Mouse (Mus musculus): ENCODE measurements at regions not wholly inside any gene's neighbourhood (a gene's known extent, or its start where the extent isn't known, plus 50 kb on each side); places are given as distances from the start of the nearest gene placed in this dataset.

DNA sequence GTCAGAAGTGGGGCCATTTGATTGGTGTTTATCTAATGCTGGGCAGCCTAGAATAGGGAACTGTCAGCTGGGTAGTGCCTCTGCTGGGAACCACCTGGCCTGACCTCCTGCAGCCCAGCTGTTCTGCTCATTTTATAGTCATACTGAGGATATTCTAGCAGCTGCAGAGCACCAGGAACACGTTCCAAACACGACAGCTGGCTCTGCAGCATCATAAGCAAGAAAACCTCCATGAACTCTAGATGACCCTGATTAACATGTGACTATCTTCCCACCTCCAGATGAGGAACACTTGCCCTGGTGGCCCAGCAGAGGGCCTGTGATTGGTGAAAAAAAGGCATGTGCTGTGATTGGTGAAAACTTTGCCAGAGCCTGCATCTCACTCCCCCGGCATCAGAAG lies 210.6 kb upstream of the Ano5 start:
- no peak for DNase-seq (ENCODE audit: low spot score)

DNA sequence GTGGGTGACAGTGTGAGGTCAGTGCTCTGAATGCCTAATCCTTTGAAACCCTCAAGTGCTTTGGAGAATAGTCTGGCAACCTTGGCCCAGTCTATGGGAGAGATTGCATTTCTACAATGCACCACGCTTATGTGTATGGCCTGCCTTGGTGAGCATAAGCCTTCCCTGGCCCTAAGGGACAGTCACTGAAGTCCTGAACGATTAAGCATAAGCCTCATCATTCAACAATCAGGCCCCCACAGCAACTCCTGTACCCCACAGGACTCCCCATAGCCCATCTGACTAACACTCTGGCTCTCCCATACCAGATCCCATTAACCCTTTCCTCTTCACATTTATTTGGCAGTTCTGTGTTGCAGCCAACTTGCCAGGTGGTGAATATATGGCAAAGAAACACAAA lies 203.1 kb upstream of the Ano5 start:
- DNase-seq (ENCODE audit: low spot score), result no peak

DNA sequence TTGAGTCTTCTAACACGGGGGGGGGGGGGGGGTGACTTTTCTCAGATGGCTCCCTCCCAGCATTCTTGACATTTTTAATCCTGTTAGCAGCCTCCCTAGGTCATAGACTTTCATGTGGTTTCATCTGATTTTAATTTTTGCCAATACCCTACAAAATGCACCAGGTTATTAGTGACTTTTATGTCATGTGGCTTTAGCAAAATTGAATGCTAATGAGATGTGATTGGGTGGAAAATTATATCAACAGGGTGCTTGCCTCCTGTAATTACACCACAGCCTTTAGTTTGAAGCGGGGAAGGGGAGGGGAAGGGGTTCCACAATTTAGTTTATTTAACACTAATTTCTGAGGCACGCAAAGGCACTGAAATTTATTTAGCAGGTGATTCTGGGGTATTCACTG lies 200.6 kb upstream of the Ano5 start:
- DNase-seq (ENCODE audit: low spot score), result no peak

DNA sequence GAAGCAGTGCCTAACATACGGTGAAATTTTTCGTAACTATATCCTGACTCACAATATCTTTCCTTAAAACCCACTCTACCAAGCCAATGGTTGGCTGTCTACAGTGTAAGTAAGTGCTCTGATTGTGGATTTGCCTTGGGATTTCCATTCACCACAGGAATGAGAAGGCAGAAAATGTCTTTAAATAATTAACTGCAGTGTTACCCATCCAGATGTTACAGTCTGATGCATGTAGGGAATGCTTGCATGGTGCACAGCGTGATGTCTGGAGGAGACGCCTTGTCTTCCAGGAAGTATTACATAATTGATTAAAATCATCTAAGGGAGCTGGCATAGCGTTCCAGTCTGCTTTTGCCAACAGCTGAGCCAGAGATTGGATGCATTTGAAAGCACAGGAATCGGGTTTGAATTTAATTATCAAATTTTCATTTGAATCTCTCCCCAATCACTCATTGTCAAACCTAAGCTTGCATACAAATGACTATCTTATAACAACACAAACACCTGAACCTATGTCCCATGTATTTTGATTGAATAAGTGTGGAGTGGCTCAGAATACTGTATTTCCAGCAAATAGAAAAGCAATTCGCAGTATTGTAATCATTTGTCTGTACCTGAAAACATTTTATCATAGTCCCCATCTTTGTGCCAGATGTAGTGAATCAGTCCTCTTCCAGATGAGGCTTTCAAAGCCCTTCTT lies 170.8 kb upstream of the Ano5 start:
- no peak for DNase-seq (ENCODE audit: low spot score)

DNA sequence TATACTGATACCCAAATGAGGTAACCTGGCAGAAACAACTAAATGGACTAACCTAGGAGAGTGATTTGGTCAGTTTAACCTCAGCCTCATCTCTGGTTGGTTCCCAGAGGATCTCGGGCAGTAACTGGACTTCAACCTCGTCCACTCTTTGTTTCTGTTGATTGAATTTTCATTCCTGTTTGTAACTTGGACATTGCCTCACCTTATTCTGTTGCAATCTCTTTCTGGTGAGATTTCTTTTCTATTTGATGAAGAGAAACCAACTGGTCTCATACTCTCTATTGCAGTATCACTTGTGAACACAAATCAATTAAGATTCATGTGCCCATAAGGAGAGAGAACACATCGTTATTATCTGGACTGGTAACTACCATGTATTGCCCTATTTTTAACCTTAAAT lies 163.3 kb upstream of the Ano5 start:
- DNase-seq (ENCODE audit: low spot score), result no peak

DNA sequence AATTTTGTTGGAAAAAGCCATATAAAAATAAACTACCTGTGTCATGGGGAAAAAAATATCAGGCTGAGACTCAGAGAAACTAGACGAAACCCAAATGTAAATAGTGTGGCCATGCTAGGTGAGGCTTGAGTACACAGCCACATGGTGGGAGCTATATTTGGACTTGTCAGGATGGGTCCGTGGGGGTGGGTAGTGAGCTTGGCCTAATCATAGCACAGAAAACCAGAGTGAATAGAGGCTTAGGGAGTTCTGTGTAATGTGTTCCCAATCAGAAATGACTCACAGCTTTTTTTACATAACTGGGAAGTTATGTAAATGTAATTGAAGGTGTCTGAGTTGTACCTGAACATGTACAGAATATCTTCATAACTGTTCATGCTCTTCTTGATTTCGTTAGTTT lies 150.7 kb upstream of the Ano5 start:
- DNase-seq (ENCODE audit: low spot score), result no peak

DNA sequence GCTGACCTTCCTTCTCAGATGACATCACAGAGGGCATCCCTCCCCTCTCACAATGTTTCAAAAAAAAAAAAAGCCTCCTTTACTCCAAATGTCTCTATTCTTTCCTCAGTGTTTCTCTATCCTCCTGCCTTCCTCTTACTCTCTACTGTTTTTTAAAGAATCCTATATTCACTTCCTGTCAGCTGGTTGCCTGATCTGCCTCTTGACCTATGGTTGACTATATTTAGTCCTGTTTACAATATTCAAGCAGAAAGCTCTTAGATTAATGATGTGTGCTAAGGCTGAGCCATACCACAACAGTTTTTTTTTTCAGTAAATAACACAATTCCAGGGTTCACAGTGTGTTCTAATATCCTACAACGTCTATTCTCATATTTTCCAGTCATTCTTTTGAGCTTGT lies 133.2 kb upstream of the Ano5 start:
- DNase-seq (ENCODE audit: low spot score), result no peak
